Mouse (Mus musculus): ENCODE measurements at regions not wholly inside any gene's neighbourhood (a gene's known extent, or its start where the extent isn't known, plus 50 kb on each side); places are given as distances from the start of the nearest gene placed in this dataset.

GRCm38 (mm10) chr19:60124638-60125037 is 101.9 kb downstream of the Fam204a start:
- ATAC-seq (ENCODE audit: insufficient read depth, low FRiP score), result no peak
- no peak overlapping the region for H3K9ac ChIP-seq (ENCODE audit: low read length)
- no peak overlapping the region for H3K27ac ChIP-seq (ENCODE audit: low read length)
- WGBS, result 84% methylated on average over 2 of the region's 2 CpGs
- H3K4me2 ChIP-seq (ENCODE audit: low read depth, low read length), result no peak overlapping the region
- H3K36me3 ChIP-seq (ENCODE audit: control insufficient read depth, insufficient read depth, low read length), result no peaks in the 10 kb centered on the region
- no peak overlapping the region for H3K4me3 ChIP-seq (replicated peaks; ENCODE audit: low read length)
- no peaks in the 10 kb centered on the region for H3K4me1 ChIP-seq (ENCODE audit: control insufficient read depth, insufficient read depth, low read length)
- no peaks in the 10 kb centered on the region for H3K9me3 ChIP-seq (replicated peaks; ENCODE audit: control insufficient read depth, low read length)
- no peaks in the 10 kb centered on the region for H3K27me3 ChIP-seq (ENCODE audit: control insufficient read depth, insufficient read depth, low read length)

- no peak overlapping the region for H3K4me2 ChIP-seq (ENCODE audit: low read depth, low read length)
- H3K4me3 ChIP-seq (replicated peaks; ENCODE audit: low read length), result no peak overlapping the region
- no peak overlapping the region for H3K9ac ChIP-seq (ENCODE audit: low read length)
- no peaks in the 10 kb centered on the region for H3K9me3 ChIP-seq (replicated peaks; ENCODE audit: control insufficient read depth, low read length)
- no peaks in the 10 kb centered on the region for H3K4me1 ChIP-seq (ENCODE audit: control insufficient read depth, insufficient read depth, low read length)
- H3K27ac ChIP-seq (ENCODE audit: low read length), result no peak overlapping the region
- no peaks in the 10 kb centered on the region for H3K36me3 ChIP-seq (ENCODE audit: control insufficient read depth, insufficient read depth, low read length)
- 75% methylated on average over 5 of the region's 5 CpGs for WGBS
- no peak for ATAC-seq (ENCODE audit: insufficient read depth, low FRiP score)
- no peaks in the 10 kb centered on the region for H3K27me3 ChIP-seq (ENCODE audit: control insufficient read depth, insufficient read depth, low read length)
Observed at GRCm38 (mm10) chr19:60120917-60121316, 105.6 kb downstream of the Fam204a start.

GRCm38 (mm10) chr19:60119051-60119450 is 107.5 kb downstream of the Fam204a start:
- Histone ChIP-seq H3K9me3 (replicated peaks; ENCODE audit: control insufficient read depth, low read length) (no peaks in the 10 kb centered on the region), H3K4me3 (replicated peaks; ENCODE audit: low read length) (no peak overlapping the region), H3K36me3 (ENCODE audit: control insufficient read depth, insufficient read depth, low read length) (no peaks in the 10 kb centered on the region), H3K9ac (ENCODE audit: low read length) (no peak overlapping the region), H3K4me2 (ENCODE audit: low read depth, low read length) (no peak overlapping the region), H3K4me1 (ENCODE audit: control insufficient read depth, insufficient read depth, low read length) (no peaks in the 10 kb centered on the region), H3K27me3 (ENCODE audit: control insufficient read depth, insufficient read depth, low read length) (no peaks in the 10 kb centered on the region), H3K27ac (ENCODE audit: low read length) (no peak overlapping the region)
- ATAC-seq (ENCODE audit: insufficient read depth, low FRiP score), result no peak; the same call in 1 of the 2 replicates
- 9% methylated on average over 1 of the region's 1 CpGs for WGBS

- Histone ChIP-seq H3K4me2 (ENCODE audit: low read depth, low read length) (no peak overlapping the region), H3K27ac (ENCODE audit: low read length) (no peak overlapping the region), H3K4me3 (replicated peaks; ENCODE audit: low read length) (no peak overlapping the region), H3K27me3 (ENCODE audit: control insufficient read depth, insufficient read depth, low read length) (no peaks in the 10 kb centered on the region), H3K4me1 (ENCODE audit: control insufficient read depth, insufficient read depth, low read length) (no peaks in the 10 kb centered on the region), H3K9me3 (replicated peaks; ENCODE audit: control insufficient read depth, low read length) (no peaks in the 10 kb centered on the region), H3K9ac (ENCODE audit: low read length) (no peak overlapping the region), H3K36me3 (ENCODE audit: control insufficient read depth, insufficient read depth, low read length) (no peaks in the 10 kb centered on the region)
- no peak for ATAC-seq (ENCODE audit: insufficient read depth, low FRiP score)
- WGBS, result 54% methylated on average over 7 of the region's 7 CpGs
Observed at GRCm38 (mm10) chr19:60113666-60114388, 112.7 kb downstream of the Fam204a start.

GRCm38 (mm10) chr19:60110278-60110677 is 116.2 kb downstream of the Fam204a start:
- no peak overlapping the region for H3K9ac ChIP-seq (ENCODE audit: low read length)
- 84% methylated on average over 6 of the region's 6 CpGs for WGBS
- no peaks in the 10 kb centered on the region for H3K27me3 ChIP-seq (ENCODE audit: control insufficient read depth, insufficient read depth, low read length)
- ATAC-seq (ENCODE audit: insufficient read depth, low FRiP score), result no peak
- H3K4me3 ChIP-seq (replicated peaks; ENCODE audit: low read length), result no peak overlapping the region
- no peak overlapping the region for H3K27ac ChIP-seq (ENCODE audit: low read length)
- no peaks in the 10 kb centered on the region for H3K4me1 ChIP-seq (ENCODE audit: control insufficient read depth, insufficient read depth, low read length)
- H3K9me3 ChIP-seq (replicated peaks; ENCODE audit: control insufficient read depth, low read length), result no peaks in the 10 kb centered on the region
- H3K4me2 ChIP-seq (ENCODE audit: low read depth, low read length), result no peak overlapping the region
- H3K36me3 ChIP-seq (ENCODE audit: control insufficient read depth, insufficient read depth, low read length), result no peaks in the 10 kb centered on the region

- H3K4me2 ChIP-seq (ENCODE audit: low read depth, low read length), result no peak overlapping the region
- no peak overlapping the region for H3K9ac ChIP-seq (ENCODE audit: low read length)
- H3K36me3 ChIP-seq (ENCODE audit: control insufficient read depth, insufficient read depth, low read length), result no peaks in the 10 kb centered on the region
- no peaks in the 10 kb centered on the region for H3K27me3 ChIP-seq (ENCODE audit: control insufficient read depth, insufficient read depth, low read length)
- no peaks in the 10 kb centered on the region for H3K4me1 ChIP-seq (ENCODE audit: control insufficient read depth, insufficient read depth, low read length)
- H3K27ac ChIP-seq (ENCODE audit: low read length), result no peak overlapping the region
- ATAC-seq (ENCODE audit: insufficient read depth, low FRiP score), result no peak
- WGBS, result 69% methylated on average over 8 of the region's 8 CpGs
- H3K4me3 ChIP-seq (replicated peaks; ENCODE audit: low read length), result no peak overlapping the region
- no peaks in the 10 kb centered on the region for H3K9me3 ChIP-seq (replicated peaks; ENCODE audit: control insufficient read depth, low read length)
Observed at GRCm38 (mm10) chr19:60109488-60109887, 117.0 kb downstream of the Fam204a start.

GRCm38 (mm10) chr19:60097915-60098314 is 128.6 kb downstream of the Fam204a start:
- Histone ChIP-seq H3K4me2 (ENCODE audit: low read depth, low read length) (no peak overlapping the region), H3K4me1 (ENCODE audit: control insufficient read depth, insufficient read depth, low read length) (no peaks in the 10 kb centered on the region), H3K4me3 (replicated peaks; ENCODE audit: low read length) (no peak overlapping the region), H3K27me3 (ENCODE audit: control insufficient read depth, insufficient read depth, low read length) (no peaks in the 10 kb centered on the region), H3K9ac (ENCODE audit: low read length) (no peak overlapping the region), H3K9me3 (replicated peaks; ENCODE audit: control insufficient read depth, low read length) (no peaks in the 10 kb centered on the region), H3K36me3 (ENCODE audit: control insufficient read depth, insufficient read depth, low read length) (no peaks in the 10 kb centered on the region), H3K27ac (ENCODE audit: low read length) (no peak overlapping the region)
- WGBS, result 56% methylated on average over 3 of the region's 3 CpGs
- no peak for ATAC-seq (ENCODE audit: insufficient read depth, low FRiP score)

GRCm38 (mm10) chr19:60074986-60075385 is 131.5 kb upstream of the Rab11fip2 start:
- Histone ChIP-seq H3K27ac (ENCODE audit: low read length) (no peak overlapping the region), H3K4me1 (ENCODE audit: control insufficient read depth, insufficient read depth, low read length) (no peaks in the 10 kb centered on the region), H3K27me3 (ENCODE audit: control insufficient read depth, insufficient read depth, low read length) (no peaks in the 10 kb centered on the region), H3K9me3 (replicated peaks; ENCODE audit: control insufficient read depth, low read length) (no peaks in the 10 kb centered on the region), H3K4me3 (replicated peaks; ENCODE audit: low read length) (no peak overlapping the region), H3K4me2 (ENCODE audit: low read depth, low read length) (no peak overlapping the region), H3K36me3 (ENCODE audit: control insufficient read depth, insufficient read depth, low read length) (no peaks in the 10 kb centered on the region), H3K9ac (ENCODE audit: low read length) (no peak overlapping the region)
- 46% methylated on average over 3 of the region's 3 CpGs for WGBS
- no peak for ATAC-seq (ENCODE audit: insufficient read depth, low FRiP score)

- WGBS, result 36% methylated on average over 1 of the region's 1 CpGs
Observed at GRCm38 (mm10) chr19:60073328-60073727, 129.9 kb upstream of the Rab11fip2 start.

More at GRCm38 (mm10) chr19:60073328-60073727, 129.9 kb upstream of the Rab11fip2 start:
- no peak overlapping the region for H3K27ac ChIP-seq (ENCODE audit: low read length)
- H3K4me3 ChIP-seq (replicated peaks; ENCODE audit: low read length), result no peak overlapping the region
- no peak overlapping the region for H3K9ac ChIP-seq (ENCODE audit: low read length)
- H3K36me3 ChIP-seq (ENCODE audit: control insufficient read depth, insufficient read depth, low read length), result no peaks in the 10 kb centered on the region
- no peak overlapping the region for H3K4me2 ChIP-seq (ENCODE audit: low read depth, low read length)
- H3K9me3 ChIP-seq (replicated peaks; ENCODE audit: control insufficient read depth, low read length), result no peaks in the 10 kb centered on the region
- ATAC-seq (ENCODE audit: insufficient read depth, low FRiP score), result no peak
- no peaks in the 10 kb centered on the region for H3K4me1 ChIP-seq (ENCODE audit: control insufficient read depth, insufficient read depth, low read length)
- H3K27me3 ChIP-seq (ENCODE audit: control insufficient read depth, insufficient read depth, low read length), result no peaks in the 10 kb centered on the region
